Mouse (Mus musculus) megakaryocyte, embryonic 14.5 days (primary cell): ENCODE data around the gene Camkv.

ENCODE experiments used
- FLI1 ChIP-seq: IDR thresholded peaks from 2 replicates; pipeline ENCODE4 v1.6.1; 2012; ENCODE audit warnings: low read length, inconsistent platforms, mixed read lengths
- GATA1 ChIP-seq: IDR thresholded peaks from 3 replicates; pipeline ENCODE4 v1.6.1; 2012; ENCODE audit warnings: mixed read lengths, low read length, inconsistent platforms, borderline replicate concordance

- no peak for TF ChIP-seq GATA1
- TF ChIP-seq FLI1, result no peak
Measured at GRCm38 (mm10) chr9:107995513-107995912, 60.0 kb downstream of the Camkv start.
